Mouse (Mus musculus): ENCODE results near the gene Clip2.

- TF ChIP-seq CTCF (IDR thresholded peaks at IDR 0.05; ENCODE audit: insufficient read depth, low read length): 0 out of 2 replicates have a peak, but pooled peaks have one; percentile 12
- TF ChIP-seq POLR2A (IDR thresholded peaks at IDR 0.05; ENCODE audit: borderline replicate concordance, extremely low read depth, low read depth, low read length): no peak
Observed at GRCm38 (mm10) chr5:134475006-134475605, 77.1 kb downstream of the Clip2 start.
